Mouse (Mus musculus): ENCODE data around the gene Trim65. TPM values are rescaled to one million over a fixed set of nuclear protein-coding genes. Genes with fewer than 3 reads are reported as not detected.
"Not testable (repeated sequence)": the region's sequence is repeated elsewhere in the genome, so short reads cannot be mapped to it uniquely, and the experiment has no call there.

Trim65 gene
- total RNA-seq, 2 experiments from 2014 or later, result 7.0 to 7.1 TPM

GRCm38 (mm10) chr11:116098711-116099460 is 32.0 kb downstream of the Trim65 start:
- intact Hi-C loops (cut with DNase I), result no loop called here

DNA sequence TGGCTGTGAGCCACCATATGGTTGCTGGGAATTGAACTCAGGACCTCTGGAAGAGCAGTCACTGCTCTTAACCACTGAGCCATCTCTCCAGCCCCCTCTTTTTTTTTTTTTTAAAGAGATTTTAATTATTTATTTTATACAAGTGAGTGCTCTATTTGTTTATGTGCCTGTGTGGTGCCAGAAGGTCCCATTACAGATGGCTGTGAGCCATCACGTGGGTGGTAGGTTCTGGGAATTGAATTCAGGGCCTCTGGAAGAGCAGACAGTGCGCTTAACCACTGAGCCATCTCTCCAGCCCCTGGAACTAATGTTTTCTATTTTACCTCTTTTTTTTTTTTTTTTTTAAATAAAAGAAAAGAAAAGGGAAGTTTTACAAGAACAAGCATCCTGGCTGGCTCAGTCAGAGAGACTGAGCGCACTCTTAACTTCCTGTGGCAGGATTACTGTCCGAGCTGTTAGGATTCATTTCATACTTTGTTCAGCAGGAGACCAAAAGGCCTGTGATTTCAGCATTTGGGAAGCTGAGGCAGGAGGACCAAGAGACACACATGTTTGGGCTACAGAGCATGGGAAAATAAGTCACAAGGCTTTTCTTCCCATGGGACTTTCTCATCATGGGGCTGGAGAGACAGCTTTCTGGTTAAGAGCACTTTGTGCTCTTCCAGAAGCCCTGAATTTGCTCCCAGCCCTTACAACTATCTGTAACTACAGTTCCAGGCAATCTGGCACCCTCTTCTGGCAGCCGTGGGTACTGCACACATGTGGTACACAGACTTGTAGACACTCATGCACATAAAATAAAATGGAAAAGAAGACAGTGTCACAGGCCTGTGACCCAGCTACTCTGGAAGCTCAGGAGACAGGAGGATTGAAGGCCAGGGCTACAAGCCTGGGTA is 34.5 kb downstream of the Trim65 start:
- intact Hi-C loops (cut with DNase I), result no loop called here
- DNase-seq (ENCODE audit: low spot score in 2 of 2), result no peak

More at GRCm38 (mm10) chr11:116098711-116099460, 32.0 kb downstream of the Trim65 start:
- no peak for DNase-seq (ENCODE audit: low spot score in 2 of 2)

GRCm38 (mm10) chr11:116095573-116095972 is 35.4 kb downstream of the Trim65 start:
- no peak for DNase-seq (ENCODE audit: low spot score in 2 of 2)
- intact Hi-C loops (cut with DNase I), result no loop called here

DNA sequence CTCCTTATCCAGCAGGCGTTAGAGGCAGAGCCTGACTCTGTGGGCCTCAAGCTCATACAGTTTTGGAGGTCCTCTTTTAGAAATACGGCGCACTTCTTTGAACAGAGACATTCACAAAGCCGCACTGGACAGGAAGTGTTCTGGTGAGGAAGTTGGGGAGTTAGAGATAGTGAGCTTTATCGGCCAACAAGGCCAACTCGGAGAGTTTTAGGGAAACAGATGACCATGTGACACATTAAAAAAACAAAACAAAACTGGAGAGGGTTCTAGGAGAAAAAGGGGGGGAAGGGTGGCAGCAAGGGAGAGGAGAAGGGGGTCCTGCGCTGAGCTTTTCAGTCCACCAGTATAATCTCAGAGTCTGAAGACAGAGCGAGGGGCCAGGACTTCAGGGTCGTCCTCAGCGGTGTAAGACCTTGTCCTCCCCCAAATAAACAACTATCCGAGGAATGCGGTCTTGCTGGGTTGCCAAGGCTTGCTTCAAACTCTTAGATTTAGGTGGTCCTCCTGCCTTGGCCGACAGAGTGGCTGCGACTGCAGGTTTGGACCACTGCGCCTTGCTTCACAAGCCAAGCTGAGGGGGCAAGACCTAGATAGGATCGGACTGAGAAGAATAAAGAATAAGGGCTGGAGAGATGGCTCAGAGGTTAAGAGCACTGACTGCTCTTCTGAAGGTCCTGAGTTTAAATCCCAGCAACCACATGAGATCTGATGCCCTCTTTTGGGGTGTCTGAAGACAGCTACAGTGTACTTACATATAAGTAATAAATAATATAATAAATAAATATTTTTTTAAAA is 37.0 kb downstream of the Trim65 start:
- no peak for DNase-seq (ENCODE audit: low spot score in 2 of 2)
- intact Hi-C loops (cut with DNase I), result no loop called here

GRCm38 (mm10) chr11:116092959-116093358 is 38.0 kb downstream of the Trim65 start:
- DNase-seq (ENCODE audit: low spot score in 2 of 2); intact Hi-C loops (cut with DNase I): not testable (repeated sequence)

- intact Hi-C loops (cut with DNase I), result no loop called here
- DNase-seq (ENCODE audit: low spot score in 2 of 2), result no peak
Observed at GRCm38 (mm10) chr11:116091591-116091990, 39.3 kb downstream of the Trim65 start.

DNA sequence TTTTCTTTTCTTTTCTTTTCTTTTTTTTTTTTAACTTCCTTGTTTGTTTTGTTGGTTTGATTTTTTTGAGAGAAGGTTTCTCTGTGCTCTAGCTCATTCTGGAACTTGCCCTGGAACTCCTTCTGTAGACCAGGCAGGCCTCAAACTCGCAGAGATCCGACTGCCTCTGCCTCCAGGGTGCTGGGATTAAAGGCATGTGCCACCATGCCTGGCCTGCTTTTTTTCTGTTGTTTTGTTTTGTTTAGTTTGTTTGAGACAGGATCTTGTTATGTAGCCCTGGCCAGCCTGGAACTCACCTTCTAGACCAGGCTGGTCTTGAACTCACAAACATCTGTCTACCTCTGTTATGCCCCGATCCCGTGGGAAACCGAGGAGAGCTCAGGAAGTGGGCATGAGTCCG is 41.4 kb downstream of the Trim65 start:
- intact Hi-C loops (cut with DNase I), result no loop called here
- no peak for DNase-seq (ENCODE audit: low spot score in 2 of 2)

- intact Hi-C loops (cut with DNase I), result no loop called here
- DNase-seq (ENCODE audit: low spot score in 2 of 2), result no peak
Observed at GRCm38 (mm10) chr11:116088741-116089394, 42.1 kb downstream of the Trim65 start.

DNA sequence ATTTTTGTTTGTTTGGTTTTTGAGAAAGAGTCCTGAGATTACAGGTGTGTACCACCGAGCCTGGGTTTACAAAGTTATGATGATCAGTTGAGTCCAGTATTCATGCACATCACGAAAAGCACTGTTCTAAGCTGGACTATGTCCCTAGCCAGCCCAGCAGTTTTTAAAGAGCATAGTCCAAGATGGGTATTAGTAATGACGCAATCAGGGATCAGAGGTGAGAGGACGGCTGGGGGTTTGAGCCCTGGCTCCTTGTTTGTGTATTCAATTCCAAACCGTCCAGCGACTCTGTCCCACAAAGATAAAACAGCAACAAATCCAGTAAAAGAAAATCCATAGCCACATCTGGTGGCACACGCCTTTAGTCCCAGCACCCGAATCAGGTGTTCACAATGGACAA is 42.7 kb downstream of the Trim65 start:
- intact Hi-C loops (cut with DNase I), result no loop called here

GRCm38 (mm10) chr11:116087194-116088130 is 43.5 kb downstream of the Trim65 start:
- peak; percentile 86 for DNase-seq (ENCODE audit: low spot score in 2 of 2)
- intact Hi-C loops (cut with DNase I), result loop anchor here (1.0 to 2.0 kb wide), 2 partner anchors 43 to 57 kb away; partner anchors contain the start of gene Unk

More for the DNA sequence above, 42.7 kb downstream of the Trim65 start:
- DNase-seq (ENCODE audit: low spot score in 2 of 2), result no peak

GRCm38 (mm10) chr11:116086258-116087193 is 44.4 kb downstream of the Trim65 start, which contains the start of gene Wbp2:
Wbp2 (minus strand) TSS chr11:116086995.
- intact Hi-C loops (cut with DNase I), result loop anchor here (1.0 to 2.0 kb wide), 2 partner anchors 44 to 56 kb away; partner anchors contain the start of gene Unk
- DNase-seq (ENCODE audit: low spot score in 2 of 2), result peak; percentile 98 to 100

GRCm38 (mm10) chr11:116084166-116084565 is 46.8 kb downstream of the Trim65 start:
- intact Hi-C loops (cut with DNase I), result no loop called here
- DNase-seq (ENCODE audit: low spot score in 2 of 2), result no peak

DNA sequence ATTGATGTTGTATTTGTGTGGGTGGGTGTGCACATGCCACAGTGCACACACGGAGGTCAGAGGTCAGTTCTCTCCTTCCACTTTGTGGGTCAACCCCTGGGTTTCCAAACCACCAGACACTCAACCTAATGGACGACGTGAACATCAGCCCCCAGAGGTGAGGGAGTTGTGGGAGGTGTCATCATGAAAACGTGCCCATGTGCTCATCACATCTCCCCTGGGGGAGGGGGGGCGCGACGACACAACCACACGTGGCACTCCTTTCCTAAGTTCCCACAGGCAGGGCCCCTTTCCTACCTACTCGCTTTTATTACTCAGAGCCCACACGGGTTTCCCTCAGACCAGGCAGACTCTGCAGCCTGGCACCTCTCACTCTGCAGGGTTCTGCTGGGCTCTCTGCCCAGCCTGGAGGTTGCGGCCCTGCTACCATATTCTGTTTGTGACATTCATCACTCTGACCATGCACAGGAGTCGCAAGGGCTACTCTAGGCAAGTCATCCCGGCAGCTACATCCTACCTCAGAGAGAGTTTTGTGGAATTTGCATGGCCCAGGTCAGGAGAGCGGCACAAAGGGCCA is 47.7 kb downstream of the Trim65 start:
- DNase-seq (ENCODE audit: low spot score in 2 of 2), result no peak
- intact Hi-C loops (cut with DNase I), result no loop called here

- no peak for DNase-seq (ENCODE audit: low spot score in 2 of 2)
Observed at GRCm38 (mm10) chr11:116081081-116081480, 49.8 kb downstream of the Trim65 start.

DNA sequence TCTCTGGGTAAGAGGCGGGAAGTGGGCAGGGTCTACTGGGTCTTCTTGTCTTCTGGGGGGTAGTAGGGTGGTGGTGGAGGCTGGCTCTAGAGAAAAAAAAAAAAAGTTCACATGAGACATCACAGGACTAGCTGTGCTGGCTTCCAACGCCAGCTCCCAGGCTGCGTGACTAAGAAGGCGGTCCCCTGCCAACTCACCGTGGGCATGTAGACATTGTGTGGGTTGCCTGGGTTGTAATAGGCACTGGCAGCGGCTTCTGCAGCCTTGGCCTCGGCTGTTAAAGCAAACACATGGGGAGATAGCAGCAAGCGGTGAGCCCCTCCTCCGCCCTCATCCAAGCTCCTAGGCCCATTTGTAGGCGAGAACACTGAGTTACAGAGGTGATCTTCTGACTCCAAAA is 51.4 kb downstream of the Trim65 start:
- peak; percentile 71 to 93 for DNase-seq (ENCODE audit: low spot score in 2 of 2)

More at GRCm38 (mm10) chr11:116081081-116081480, 49.8 kb downstream of the Trim65 start:
- intact Hi-C loops (cut with DNase I), result no loop called here

DNA sequence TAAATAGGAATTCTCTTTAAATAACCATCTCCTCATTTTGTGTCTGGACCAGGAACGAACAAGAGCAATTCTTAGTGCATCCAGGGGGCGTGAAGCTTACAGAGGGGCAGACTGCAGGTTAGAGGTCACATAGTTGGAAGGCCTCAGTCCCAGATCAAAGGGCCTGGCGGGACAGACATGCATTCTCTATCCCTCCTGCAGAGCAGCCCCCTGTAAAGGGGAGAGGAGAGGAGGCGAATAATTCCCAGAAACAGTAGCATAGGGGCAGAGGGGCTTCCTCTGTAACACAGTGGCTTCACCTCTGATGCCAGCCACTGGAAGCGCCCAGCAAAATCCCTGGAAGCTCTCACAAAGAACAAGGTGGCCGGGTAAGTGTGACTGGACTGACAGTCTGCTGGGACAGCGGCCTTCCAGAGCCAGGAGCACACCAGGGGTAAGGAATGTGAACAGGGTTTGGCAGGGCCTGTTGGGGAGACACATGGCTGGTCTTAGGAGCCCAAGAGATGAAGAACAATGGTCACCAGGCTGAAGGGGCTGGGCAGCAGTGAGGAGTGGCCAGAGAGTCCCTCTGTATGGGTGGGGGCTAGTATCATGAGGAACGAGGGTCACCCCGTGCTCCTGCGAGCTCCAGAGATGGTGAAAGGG is 52.1 kb downstream of the Trim65 start:
- intact Hi-C loops (cut with DNase I), result loop anchor here (2.0 kb wide), 1 partner anchor 16 kb away; no protein-coding TSS in a partner anchor

More for the DNA sequence above, 51.4 kb downstream of the Trim65 start:
- intact Hi-C loops (cut with DNase I), result loop anchor here (2.0 kb wide), 1 partner anchor 17 kb away; no protein-coding TSS in a partner anchor

More for the DNA sequence above, 52.1 kb downstream of the Trim65 start:
- no peak for DNase-seq (ENCODE audit: low spot score in 2 of 2)
